Mouse (Mus musculus) yolk sac, embryonic 10.5 days (tissue): ENCODE data around the gene Sgo2a.
"Not testable (repeated sequence)": the region's sequence is repeated elsewhere in the genome, so short reads cannot be mapped to it uniquely, and the experiment has no call there.

ENCODE experiments used
- DNase-seq: peaks from one replicate; pipeline ENCODE4 v3.0.0-alpha.2; 2017; ENCODE audit warnings: low spot score

Gene Sgo2a

GRCm38 (mm10) chr1:58031160-58031769 is 35.5 kb downstream of the Sgo2a start:
- peak; percentile 55 for DNase-seq

GRCm38 (mm10) chr1:58037306-58037705 is 41.5 kb downstream of the Sgo2a start:
- not testable (repeated sequence) for DNase-seq

GRCm38 (mm10) chr1:58045076-58045475 is 49.3 kb downstream of the Sgo2a start:
- DNase-seq: no peak

- DNase-seq: no peak
Observed at GRCm38 (mm10) chr1:58045546-58045945, 49.8 kb downstream of the Sgo2a start.

- DNase-seq: no peak
Observed at GRCm38 (mm10) chr1:58046721-58047290, 51.0 kb downstream of the Sgo2a start.

GRCm38 (mm10) chr1:58049126-58049525 is 53.4 kb downstream of the Sgo2a start:
- no peak for DNase-seq

- DNase-seq: no peak
Observed at GRCm38 (mm10) chr1:58055598-58055997, 59.8 kb downstream of the Sgo2a start.

- DNase-seq: no peak
Observed at GRCm38 (mm10) chr1:58056074-58056807, 60.5 kb downstream of the Sgo2a start.

- no peak for DNase-seq
Observed at GRCm38 (mm10) chr1:58056939-58057338, 61.2 kb downstream of the Sgo2a start.

- DNase-seq: no peak
Observed at GRCm38 (mm10) chr1:58058846-58059245, 63.1 kb downstream of the Sgo2a start.

GRCm38 (mm10) chr1:58062131-58062530 is 66.4 kb downstream of the Sgo2a start:
- no peak for DNase-seq

GRCm38 (mm10) chr1:58065151-58065550 is 69.4 kb downstream of the Sgo2a start:
- DNase-seq: no peak

GRCm38 (mm10) chr1:58065606-58066005 is 69.8 kb downstream of the Sgo2a start:
- no peak for DNase-seq

GRCm38 (mm10) chr1:58069181-58069580 is 73.4 kb downstream of the Sgo2a start:
- no peak for DNase-seq

GRCm38 (mm10) chr1:58070091-58070490 is 74.3 kb downstream of the Sgo2a start:
- DNase-seq: no peak

- no peak for DNase-seq
Observed at GRCm38 (mm10) chr1:58071006-58071405, 75.2 kb downstream of the Sgo2a start.

- no peak for DNase-seq
Observed at GRCm38 (mm10) chr1:58071509-58071908, 75.7 kb downstream of the Sgo2a start.

- DNase-seq: no peak
Observed at GRCm38 (mm10) chr1:58072416-58072815, 76.6 kb downstream of the Sgo2a start.

- DNase-seq: no peak
Observed at GRCm38 (mm10) chr1:58072991-58073730, 77.4 kb downstream of the Sgo2a start.

GRCm38 (mm10) chr1:58074266-58074665 is 78.5 kb downstream of the Sgo2a start:
- DNase-seq: no peak
